Mouse (Mus musculus) forebrain, embryonic 13.5 days (tissue): ENCODE results near the gene Gm10639. TPM values are rescaled to one million over a fixed set of nuclear protein-coding genes. Genes with fewer than 3 reads are reported as not detected.
"Not testable (repeated sequence)": the region's sequence is repeated elsewhere in the genome, so short reads cannot be mapped to it uniquely, and the experiment has no call there.

Experiments
- ATAC-seq: fragments of 200-750 bp; cut with Nextera tagmentation; 2 replicates; pipeline ENCODE4 v1.8.0; 2017
- H3K27ac ChIP-seq: fragments of 300-500 bp; sonication (generic); 2 replicates; pipeline ENCODE4 v1.5.1; 2015; ENCODE audit warnings: inconsistent platforms, mild to moderate bottlenecking, moderate library complexity
- H3K27me3 ChIP-seq: fragments of 300-500 bp; sonication (generic); 2 replicates; pipeline ENCODE4 v1.6.1; 2015; ENCODE audit warnings: mild to moderate bottlenecking, inconsistent platforms
- H3K36me3 ChIP-seq: fragments of 300-500 bp; sonication (generic); 2 replicates; pipeline ENCODE4 v1.6.1; 2015; ENCODE audit warnings: mild to moderate bottlenecking, inconsistent platforms; ENCODE audit not compliant: poor library complexity, severe bottlenecking
- H3K4me1 ChIP-seq: fragments of 300-500 bp; sonication (generic); 2 replicates; pipeline ENCODE4 v1.6.1; 2015; ENCODE audit warnings: inconsistent platforms
- H3K4me2 ChIP-seq: fragments of 300-500 bp; sonication (generic); 2 replicates; pipeline ENCODE4 v1.6.1; 2015; ENCODE audit warnings: inconsistent platforms, mild to moderate bottlenecking, moderate library complexity
- H3K4me3 ChIP-seq: fragments of 300-500 bp; sonication (generic); 2 replicates; pipeline ENCODE4 v1.5.1; 2015; ENCODE audit warnings: mild to moderate bottlenecking, inconsistent platforms
- H3K9ac ChIP-seq: fragments of 300-500 bp; sonication (generic); 2 replicates; pipeline ENCODE4 v1.6.1; 2015; ENCODE audit warnings: mild to moderate bottlenecking, inconsistent platforms
- H3K9me3 ChIP-seq: fragments of 300-500 bp; sonication (generic); replicated peaks from 2 replicates; pipeline ENCODE4 v1.6.1; 2016; ENCODE audit warnings: inconsistent platforms
- WGBS: fragments of 180-500 bp; shearing (Covaris S2); methylation state at CpG from one replicate; pipeline ENCODE4 v1.1.7; 2015; 5-methylcytosine and 5-hydroxymethylcytosine counted together
- polyA plus RNA-seq: library from polyadenylated mRNA; unstranded; fragments of >200 nt; fragmentation: Nextera tagmentation; extraction: Ambion mirVana; gene quantifications from 2 replicates; pipeline ENCODE4 v1.2.1, GENCODE M21; 2015

Gm10639 gene
- polyA plus RNA-seq = not detected in 2 replicates

- not testable (repeated sequence) for H3K9ac ChIP-seq, H3K27ac ChIP-seq, H3K9me3 ChIP-seq, ATAC-seq, H3K27me3 ChIP-seq, H3K4me1 ChIP-seq, H3K4me2 ChIP-seq, H3K36me3 ChIP-seq, H3K4me3 ChIP-seq
- WGBS = 88% methylated on average over 3 of the region's 3 CpGs
Observed at GRCm38 (mm10) chr9:78289723-78290122, at the start of gene Gm10639. Gene Gm10639 (plus strand): TSS chr9:78289923.

GRCm38 (mm10) chr9:78255683-78256470 is 33.8 kb upstream of the Gm10639 start:
- H3K9me3 ChIP-seq, H3K9ac ChIP-seq, H3K27ac ChIP-seq, H3K4me2 ChIP-seq, H3K36me3 ChIP-seq, ATAC-seq, H3K27me3 ChIP-seq, H3K4me1 ChIP-seq, H3K4me3 ChIP-seq: not testable (repeated sequence)
- WGBS = 75% methylated on average over 4 of the region's 4 CpGs

GRCm38 (mm10) chr9:78256914-78257313 is 32.8 kb upstream of the Gm10639 start, which contains the start of gene Gm3776:
Gene Gm3776 (plus strand): TSS chr9:78257129.
- H3K4me2 ChIP-seq, ATAC-seq, H3K9ac ChIP-seq, H3K27ac ChIP-seq, H3K36me3 ChIP-seq, H3K4me1 ChIP-seq, H3K4me3 ChIP-seq, H3K27me3 ChIP-seq, H3K9me3 ChIP-seq: not testable (repeated sequence)
- WGBS = 78% methylated on average over 2 of the region's 3 CpGs

DNA sequence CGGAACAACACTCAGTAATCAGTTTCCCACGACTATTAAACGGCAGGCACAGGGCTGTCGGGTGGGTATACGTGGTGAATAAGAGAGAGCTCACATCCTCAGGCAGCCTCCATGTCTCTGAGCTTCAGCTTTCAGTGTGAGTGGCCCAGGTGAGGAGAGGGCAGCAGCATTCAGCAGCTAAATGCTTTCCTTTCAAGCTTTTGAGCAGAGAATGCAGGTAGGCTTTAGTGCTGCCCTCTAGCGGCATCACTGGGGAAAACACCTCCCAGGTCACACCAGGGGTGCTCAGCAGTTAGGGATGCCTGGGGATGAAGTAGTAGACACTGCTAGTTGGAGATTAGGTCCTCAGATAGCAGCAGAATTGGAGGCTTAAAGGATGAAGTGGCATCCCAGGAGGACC is 30.0 kb upstream of the Gm10639 start:
- not testable (repeated sequence) for H3K27me3 ChIP-seq, H3K36me3 ChIP-seq, H3K27ac ChIP-seq, H3K4me1 ChIP-seq, H3K9ac ChIP-seq, H3K4me2 ChIP-seq, H3K4me3 ChIP-seq, H3K9me3 ChIP-seq
- WGBS = 0% methylated on average over 1 of the region's 6 CpGs
- peak; percentile 65 for ATAC-seq

GRCm38 (mm10) chr9:78270945-78271344 is 18.8 kb upstream of the Gm10639 start:
- not testable (repeated sequence) for H3K4me3 ChIP-seq, ATAC-seq
- 81% methylated on average over 3 of the region's 3 CpGs for WGBS

DNA sequence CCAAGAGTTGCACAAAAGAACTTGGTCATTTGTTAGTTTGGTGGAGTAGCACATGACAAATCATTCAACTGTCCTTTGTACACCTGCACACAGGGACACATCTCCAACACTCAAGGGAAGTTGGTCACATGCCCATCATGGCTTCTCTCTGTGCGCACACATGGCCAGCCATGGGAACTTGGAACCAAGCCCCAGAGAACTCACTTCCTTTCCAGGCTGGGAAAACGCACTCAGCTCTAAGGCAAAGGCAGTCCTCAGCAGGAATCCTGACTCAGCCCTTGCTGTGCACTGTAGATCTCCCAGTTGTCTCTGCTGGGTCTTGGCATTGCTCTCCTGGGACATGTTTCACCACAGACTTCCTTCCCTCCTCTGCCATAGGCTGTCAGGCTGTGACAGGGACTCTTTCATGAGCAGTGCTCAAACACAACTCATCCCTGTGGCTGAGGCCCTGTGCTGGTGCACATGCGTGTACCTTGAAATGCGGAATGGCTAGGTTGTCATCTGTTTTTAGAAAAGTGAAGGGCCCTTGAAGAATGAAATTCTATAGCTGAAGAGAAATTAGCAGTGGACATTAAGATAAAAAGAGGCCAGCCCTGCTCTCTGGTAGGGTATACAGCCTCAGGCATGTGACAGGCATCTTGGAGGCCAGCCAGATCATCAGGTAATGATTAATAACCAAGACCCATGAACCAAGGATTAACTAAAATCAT is 7.6 kb upstream of the Gm10639 start:
- H3K36me3 ChIP-seq, H3K9me3 ChIP-seq, H3K27ac ChIP-seq, H3K4me1 ChIP-seq, H3K27me3 ChIP-seq, H3K4me2 ChIP-seq, H3K9ac ChIP-seq, H3K4me3 ChIP-seq, ATAC-seq: not testable (repeated sequence)
- WGBS = 77% methylated on average over 4 of the region's 4 CpGs

More at GRCm38 (mm10) chr9:78270945-78271344, 18.8 kb upstream of the Gm10639 start:
- not testable (repeated sequence) for H3K9me3 ChIP-seq, H3K36me3 ChIP-seq, H3K4me1 ChIP-seq, H3K4me2 ChIP-seq, H3K9ac ChIP-seq, H3K27ac ChIP-seq, H3K27me3 ChIP-seq

GRCm38 (mm10) chr9:78289063-78289462 is 660 bp upstream of the Gm10639 start:
- not testable (repeated sequence) for H3K9me3 ChIP-seq, ATAC-seq, H3K27ac ChIP-seq, H3K4me2 ChIP-seq, H3K4me1 ChIP-seq, H3K36me3 ChIP-seq, H3K4me3 ChIP-seq, H3K27me3 ChIP-seq, H3K9ac ChIP-seq
- WGBS = 67% methylated on average over 1 of the region's 1 CpGs

- ATAC-seq, H3K27me3 ChIP-seq, H3K9me3 ChIP-seq, H3K9ac ChIP-seq, H3K4me3 ChIP-seq, H3K27ac ChIP-seq, H3K36me3 ChIP-seq, H3K4me1 ChIP-seq, H3K4me2 ChIP-seq: not testable (repeated sequence)
- WGBS = 92% methylated on average over 8 of the region's 8 CpGs
Observed at GRCm38 (mm10) chr9:78292462-78292861, 2.7 kb downstream of the Gm10639 start.

GRCm38 (mm10) chr9:78293683-78294082 is 4.0 kb downstream of the Gm10639 start:
- H3K27ac ChIP-seq, H3K9me3 ChIP-seq, ATAC-seq, H3K4me1 ChIP-seq, H3K4me2 ChIP-seq, H3K4me3 ChIP-seq, H3K9ac ChIP-seq, H3K36me3 ChIP-seq, H3K27me3 ChIP-seq: not testable (repeated sequence)
- 63% methylated on average over 1 of the region's 1 CpGs for WGBS

DNA sequence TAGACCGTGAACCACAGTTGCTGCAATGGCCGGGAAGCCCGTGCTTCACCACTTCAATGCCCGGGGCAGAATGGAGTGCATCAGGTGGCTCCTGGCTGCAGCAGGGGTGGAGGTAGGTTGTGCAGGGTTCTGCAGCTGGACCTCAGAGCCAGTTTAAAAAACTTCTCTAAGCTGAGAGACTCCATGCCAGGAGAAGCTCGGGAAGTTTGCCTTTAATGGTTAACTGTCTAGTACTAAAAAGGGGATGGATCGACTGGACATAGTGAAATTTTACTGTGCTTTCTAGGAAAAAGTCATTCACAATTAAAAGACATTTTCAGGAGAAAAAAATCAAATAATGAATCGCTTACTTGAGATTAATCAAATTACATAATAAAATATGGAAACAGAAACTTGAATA is 5.1 kb downstream of the Gm10639 start:
- not testable (repeated sequence) for H3K9ac ChIP-seq, H3K27me3 ChIP-seq, H3K4me2 ChIP-seq, H3K4me3 ChIP-seq, H3K36me3 ChIP-seq, H3K9me3 ChIP-seq, ATAC-seq, H3K27ac ChIP-seq, H3K4me1 ChIP-seq
- 76% methylated on average over 7 of the region's 7 CpGs for WGBS

- not testable (repeated sequence) for H3K4me3 ChIP-seq, H3K9me3 ChIP-seq, H3K4me1 ChIP-seq, H3K27me3 ChIP-seq, H3K36me3 ChIP-seq, H3K4me2 ChIP-seq, H3K9ac ChIP-seq, H3K27ac ChIP-seq
- peak; percentile 48; the same call in 1 of the 2 replicates for ATAC-seq
- 13% methylated on average over 6 of the region's 6 CpGs for WGBS
Observed at GRCm38 (mm10) chr9:78296089-78296488, 6.4 kb downstream of the Gm10639 start.

DNA sequence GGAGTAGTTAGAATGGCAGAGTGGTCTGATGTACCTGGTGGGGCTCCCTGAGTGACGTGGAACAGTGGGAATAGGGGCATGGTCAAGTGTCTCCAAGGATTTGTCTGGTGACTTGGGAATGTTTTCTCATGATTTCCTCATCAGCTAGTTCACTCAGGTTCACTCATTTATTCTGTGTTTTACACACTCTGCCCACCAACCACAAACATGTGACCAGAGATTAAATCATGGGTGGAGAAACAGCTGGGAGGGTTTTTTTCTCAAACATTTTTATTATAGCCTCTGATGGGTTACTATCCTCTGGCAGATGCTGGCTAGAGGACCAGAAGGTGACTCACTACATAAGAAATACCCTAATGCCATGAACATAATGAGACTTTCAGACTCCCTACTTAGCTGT is 8.5 kb downstream of the Gm10639 start:
- H3K27ac ChIP-seq = no peak overlapping the region
- no peaks in the 10 kb centered on the region for H3K4me1 ChIP-seq
- H3K4me3 ChIP-seq = no peak overlapping the region
- ATAC-seq = no peak
- no peaks in the 10 kb centered on the region for H3K27me3 ChIP-seq
- H3K9me3 ChIP-seq = no peaks in the 10 kb centered on the region
- H3K9ac ChIP-seq = no peak overlapping the region
- no peaks in the 10 kb centered on the region for H3K36me3 ChIP-seq
- H3K4me2 ChIP-seq = no peak overlapping the region
- WGBS = 91% methylated on average over 1 of the region's 1 CpGs
